Mouse (Mus musculus): ENCODE results near the gene Slc25a18.
A peak's percentile ranks its signal among the peaks of the same experiment; 100 is the strongest.

Slc25a18 gene

DNA sequence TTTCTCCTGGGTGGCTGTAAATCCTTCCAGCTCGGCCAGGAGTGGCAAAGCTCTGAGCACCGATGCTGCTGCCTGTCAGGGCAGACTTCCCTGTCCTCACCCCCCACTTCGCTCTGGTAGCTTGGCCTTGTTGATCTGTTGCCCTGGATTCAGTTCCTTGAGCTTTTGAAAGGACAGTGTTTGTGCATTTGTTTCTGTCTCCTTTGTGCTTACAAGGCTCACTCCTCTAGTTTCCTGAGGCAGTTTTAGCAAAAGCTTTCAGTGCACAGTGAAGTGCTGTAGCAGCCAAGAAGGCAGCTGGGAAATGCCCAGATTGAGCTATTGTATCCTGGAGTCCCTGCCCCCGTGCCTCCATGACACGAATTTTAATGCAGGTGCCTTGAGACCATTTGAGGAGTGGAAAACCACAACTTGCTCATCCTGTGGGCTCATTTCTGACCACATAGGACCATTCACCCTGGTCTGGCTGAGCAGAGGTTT is at the start of gene Slc25a18:
TSS of gene Slc25a18 (plus strand) at position 430 of the 480 bp plus-strand sequence.
- DNase-seq (ENCODE audit: low read depth) = no peak

DNA sequence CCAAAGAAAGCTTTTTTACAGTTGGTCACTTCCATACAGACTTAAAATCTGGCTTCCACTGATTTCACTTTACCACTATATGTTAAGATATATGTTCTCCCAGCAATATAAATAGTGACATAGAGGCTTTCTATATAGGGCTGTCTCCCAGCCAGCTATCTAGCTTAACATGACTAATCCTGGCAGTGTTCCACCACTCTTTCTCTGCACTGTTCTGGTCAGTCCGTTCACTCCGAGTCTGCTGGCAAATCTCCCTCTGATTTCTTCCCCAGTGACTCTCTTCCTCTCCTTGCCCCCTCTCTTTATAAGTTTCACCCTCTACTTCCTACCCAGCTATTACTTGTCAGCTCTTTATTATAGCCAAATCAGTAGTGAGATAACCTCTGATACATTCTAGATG is 47.4 kb upstream of the Slc25a18 start:
- no peak for DNase-seq (ENCODE audit: low read depth)

DNA sequence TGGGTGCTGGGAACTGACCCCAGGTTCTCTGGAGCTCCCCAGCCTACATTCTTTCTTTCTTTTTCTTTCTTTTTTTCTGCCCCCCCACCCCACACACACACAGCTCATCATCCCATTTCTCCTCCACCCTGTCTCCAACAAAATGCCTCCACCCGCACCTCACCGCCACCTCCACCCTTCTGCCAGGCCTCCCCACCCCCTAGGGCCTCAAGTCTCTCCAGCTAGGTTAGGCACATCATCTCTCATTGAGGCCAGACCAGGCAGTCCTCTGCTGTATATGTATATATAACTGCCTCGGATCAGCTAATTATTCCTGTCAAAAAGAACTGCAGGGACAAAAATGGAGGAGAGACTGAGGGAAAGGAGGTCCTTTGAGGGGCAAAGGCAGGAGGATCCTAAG is 37.4 kb upstream of the Slc25a18 start:
- DNase-seq (ENCODE audit: low read depth) = no peak

DNA sequence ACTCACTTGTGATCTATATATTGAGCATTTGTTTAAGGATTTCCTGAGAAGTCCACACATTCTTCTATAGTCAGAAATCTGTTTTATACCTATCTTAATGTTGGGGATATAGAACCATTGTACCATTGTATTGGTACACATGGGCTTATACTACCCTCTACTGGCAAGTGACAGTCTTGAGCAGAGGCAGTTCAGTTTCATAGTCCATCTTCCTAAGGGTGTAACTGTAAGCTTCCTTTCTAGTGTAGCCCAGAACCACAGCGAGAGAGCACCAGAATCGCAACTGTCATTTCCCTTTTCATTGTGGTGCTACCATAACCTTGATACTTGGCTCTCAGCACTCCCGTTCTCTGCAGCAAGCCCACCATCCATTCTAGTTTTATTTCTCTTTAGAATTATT is 36.8 kb upstream of the Slc25a18 start:
- peak; percentile 42 for DNase-seq (ENCODE audit: low read depth)

DNA sequence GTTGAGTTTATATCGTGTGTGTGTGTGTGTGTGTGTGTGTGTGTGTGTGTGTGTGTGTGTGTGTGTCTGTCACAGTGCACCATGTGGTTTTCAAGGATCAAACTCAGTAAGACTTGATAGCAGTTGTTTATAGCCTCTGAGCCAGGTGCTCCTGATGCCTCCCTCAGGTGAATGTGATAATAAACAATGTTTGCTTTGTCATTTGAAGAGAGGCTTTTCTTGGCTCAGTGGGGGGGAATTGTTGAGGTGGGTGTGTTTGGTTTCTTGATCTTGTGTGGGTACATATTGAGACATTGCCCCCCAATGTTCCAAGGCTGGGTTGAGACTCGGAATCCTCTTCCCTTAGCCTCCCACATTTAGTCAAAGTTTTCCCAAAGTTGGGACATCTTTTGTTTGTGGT is 30.2 kb upstream of the Slc25a18 start:
- no peak for DNase-seq (ENCODE audit: low read depth)

DNA sequence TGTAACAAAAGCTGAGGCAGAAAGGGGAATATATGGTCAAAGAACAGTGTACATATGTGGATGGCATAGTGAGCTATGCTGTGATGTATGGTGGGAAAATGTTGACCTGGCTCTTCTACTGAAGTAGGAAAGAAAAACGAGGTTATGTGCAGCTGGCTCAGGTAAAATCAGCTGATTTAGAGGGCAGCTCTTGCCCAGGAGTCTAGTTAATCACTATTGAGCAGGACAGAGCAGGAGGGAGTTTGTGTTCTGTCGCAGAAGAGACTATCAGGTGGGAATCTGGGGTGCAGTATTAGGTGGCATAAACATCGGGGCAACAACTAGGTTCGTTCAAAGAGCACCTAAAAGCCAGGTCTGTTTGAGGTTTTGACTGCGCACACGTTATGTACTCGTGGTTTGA is 29.1 kb upstream of the Slc25a18 start:
- no peak for DNase-seq (ENCODE audit: low read depth)

DNA sequence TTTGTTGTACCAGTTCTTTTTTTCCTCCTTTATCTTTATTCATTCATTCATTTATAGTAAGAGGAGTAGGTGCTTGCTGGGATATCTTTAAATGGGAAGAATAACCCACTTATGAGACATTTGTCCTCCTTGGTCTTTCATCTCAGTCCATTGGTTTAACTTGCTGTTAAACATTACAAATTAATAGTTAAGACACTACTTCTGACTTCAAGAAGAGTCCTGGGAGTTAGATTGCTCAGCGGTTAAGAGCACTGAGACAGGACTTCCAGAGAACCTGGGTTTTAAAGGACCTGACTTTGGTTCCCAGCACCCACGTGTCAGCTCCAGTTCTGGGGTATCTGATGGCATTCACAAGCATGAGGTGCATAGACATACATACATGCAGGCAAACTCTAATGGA is 27.0 kb upstream of the Slc25a18 start:
- DNase-seq (ENCODE audit: low read depth) = no peak

DNA sequence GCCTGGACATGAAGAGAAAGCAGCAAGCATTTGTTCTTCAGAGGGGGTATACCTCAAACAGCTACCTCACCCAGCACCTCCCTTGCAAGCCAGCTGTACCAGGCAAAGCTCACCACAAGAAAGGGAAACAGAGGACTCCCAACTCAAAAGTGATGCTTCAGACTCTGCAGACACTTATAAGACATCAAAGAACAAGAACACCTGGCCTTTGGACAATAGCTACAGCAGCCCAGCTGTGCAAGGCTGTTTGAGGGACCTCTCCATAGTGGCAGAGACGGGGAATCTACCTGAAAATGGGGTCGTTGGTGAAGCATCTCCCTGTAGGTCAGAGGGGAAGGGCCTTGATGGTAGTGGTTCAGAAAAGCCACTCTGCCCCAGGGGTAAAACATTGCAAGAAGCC is 12.2 kb upstream of the Slc25a18 start:
- DNase-seq (ENCODE audit: low read depth) = no peak

DNA sequence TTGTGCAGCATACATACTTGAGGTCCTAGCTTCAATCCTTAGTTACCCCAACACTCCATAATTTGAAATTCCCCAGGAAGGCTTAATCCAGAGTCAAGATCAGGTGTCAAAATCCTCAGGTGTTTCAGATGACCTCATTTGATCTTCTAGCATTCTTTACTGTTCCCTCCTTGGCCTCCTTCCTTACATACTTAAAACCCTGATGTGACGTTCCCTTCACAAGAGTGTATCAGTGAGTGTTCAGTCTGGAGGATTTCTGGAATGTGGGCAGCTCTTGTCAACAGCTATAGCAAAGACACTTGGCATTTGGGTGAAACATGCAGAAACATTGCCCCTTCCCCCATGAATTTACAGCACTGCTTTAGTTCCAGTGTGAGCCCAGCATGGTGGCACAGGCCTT is 3.4 kb upstream of the Slc25a18 start:
- DNase-seq (ENCODE audit: low read depth) = no peak

DNA sequence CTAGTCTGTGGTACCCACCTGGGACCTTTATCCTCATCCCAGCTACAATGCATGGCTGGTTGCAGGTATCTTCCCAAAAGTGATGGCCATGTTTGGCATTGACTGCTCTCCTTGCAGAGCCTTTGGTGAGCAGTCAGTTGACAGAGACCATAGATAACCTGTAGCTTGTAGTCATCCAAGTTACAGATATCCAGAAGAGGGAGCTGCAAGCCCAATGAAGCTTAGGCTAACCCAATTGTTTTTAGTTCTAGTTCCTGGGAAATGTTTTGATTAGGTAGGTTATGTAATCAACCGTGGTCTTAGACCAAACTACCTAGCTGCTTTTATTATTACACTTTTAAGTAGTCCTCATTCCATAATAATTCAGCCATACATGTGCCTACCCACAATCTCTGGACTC is 2.0 kb upstream of the Slc25a18 start:
- no peak for DNase-seq (ENCODE audit: low read depth)

DNA sequence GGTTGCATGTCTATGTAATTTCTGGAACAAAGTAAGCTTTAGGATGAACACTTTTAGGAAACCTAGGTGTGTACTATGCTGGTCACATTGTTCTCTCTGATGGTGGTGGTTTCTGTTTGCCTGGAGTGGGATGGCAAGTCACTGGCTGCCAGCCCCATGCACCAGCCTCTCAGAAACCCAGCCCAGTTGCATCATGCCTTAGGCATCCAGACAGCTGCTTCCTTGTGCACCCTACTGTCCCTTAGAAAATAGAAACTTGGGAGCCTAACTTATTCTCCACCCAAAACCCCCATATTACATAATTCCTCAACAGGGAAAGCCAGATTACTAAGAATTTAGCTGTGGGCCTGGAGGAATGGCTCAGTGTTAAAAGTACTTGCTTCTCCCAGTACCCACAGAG is 1.4 kb upstream of the Slc25a18 start:
- DNase-seq (ENCODE audit: low read depth) = no peak

DNA sequence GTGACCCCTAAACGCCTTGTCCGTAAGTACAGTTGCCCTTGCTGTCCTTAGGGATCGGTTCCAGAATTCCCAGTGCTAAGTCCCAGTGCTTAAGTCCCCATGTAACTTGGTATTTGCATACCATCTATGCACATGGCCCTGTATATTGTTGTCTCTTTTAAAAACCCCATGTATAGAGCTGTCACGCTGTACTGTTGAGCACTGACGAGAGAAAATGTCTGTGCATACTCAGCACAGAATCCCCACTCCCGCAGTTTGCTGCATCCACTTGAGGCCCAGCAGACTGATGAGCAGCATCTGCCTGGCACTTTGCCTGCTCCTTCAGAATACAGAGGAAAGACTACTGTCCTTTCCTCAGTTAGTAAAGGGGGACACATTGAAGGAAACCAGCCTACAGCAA is 385 bp downstream of the Slc25a18 start:
- no peak for DNase-seq (ENCODE audit: low read depth)

DNA sequence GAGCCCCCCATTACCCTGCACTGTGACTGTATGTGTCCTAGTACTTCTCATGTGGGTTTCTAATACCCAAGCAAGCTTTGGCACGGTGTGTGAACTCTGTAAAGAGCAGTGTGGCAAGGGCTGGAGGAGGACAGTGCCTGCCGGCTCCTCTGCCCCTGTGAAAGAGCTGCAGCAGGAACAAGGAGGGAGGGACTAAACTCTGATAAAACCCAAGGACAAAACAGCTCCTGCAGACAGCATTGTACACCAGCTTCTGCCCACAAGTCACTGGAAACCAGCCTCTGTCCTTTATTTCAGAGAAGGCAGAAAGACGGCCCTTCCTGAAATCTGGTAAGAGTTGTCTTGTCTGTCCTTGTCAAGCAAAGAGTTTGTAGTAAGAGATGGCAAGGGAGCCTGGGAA is 2.9 kb downstream of the Slc25a18 start:
- no peak for DNase-seq (ENCODE audit: low read depth)

DNA sequence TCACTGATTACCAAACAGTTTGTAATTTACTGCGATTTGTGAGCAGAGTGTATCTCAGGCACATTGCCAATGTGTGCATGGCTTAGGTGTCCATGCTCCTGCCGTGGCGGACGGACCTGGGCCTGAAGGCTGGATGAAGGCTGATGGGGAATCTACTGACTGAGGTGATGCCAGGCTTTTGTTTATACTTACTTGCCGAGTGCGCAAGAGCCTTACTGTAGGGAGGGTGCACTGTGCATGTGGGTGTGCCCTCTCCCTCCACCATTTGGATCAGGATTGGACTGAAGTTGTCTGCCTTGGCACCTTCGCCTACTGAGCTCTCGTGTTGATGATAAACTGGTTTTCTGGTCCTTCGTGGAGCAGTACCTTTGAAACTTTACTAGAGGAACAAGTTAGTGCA is 4.2 kb downstream of the Slc25a18 start:
- DNase-seq (ENCODE audit: low read depth) = no peak

DNA sequence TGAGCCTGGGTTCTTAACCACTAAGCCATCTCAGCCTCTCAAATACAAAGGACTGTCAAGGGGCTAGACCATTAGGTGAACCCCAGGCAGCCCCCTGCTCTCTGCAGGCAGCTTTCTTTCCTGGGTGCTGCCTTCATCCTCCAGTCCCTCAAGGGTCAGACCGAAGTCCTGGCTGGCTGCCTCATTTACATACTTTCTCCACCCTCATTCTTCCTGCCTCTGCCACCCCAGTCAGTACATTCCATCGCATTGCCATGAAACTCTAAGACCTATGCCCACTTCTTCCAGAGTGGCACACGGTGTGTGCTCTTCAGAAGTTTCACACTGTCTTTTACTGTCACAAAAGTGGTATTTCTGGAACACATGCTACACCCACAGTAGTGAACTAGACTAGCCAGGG is 4.8 kb downstream of the Slc25a18 start:
- no peak for DNase-seq (ENCODE audit: low read depth)

DNA sequence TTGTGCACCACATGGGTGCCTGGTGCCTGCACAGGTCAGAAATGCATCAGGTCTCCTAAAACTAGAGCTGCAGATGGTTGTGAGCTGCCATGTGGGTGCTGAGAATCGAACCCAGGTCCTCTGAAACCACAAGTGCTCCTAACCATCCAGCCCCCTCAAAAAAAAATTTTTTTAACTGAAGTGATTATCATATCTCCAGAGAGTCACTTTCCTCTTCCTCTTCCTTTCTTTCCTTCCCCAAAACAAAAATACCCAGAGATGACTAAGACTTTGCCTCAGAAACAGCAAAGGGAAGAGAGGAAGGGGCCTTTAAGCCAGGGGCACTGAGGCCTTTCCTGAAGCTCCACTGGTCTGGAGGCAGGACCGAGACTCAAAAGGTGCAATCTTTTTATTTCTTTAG is 9.6 kb downstream of the Slc25a18 start:
- DNase-seq (ENCODE audit: low read depth) = no peak

DNA sequence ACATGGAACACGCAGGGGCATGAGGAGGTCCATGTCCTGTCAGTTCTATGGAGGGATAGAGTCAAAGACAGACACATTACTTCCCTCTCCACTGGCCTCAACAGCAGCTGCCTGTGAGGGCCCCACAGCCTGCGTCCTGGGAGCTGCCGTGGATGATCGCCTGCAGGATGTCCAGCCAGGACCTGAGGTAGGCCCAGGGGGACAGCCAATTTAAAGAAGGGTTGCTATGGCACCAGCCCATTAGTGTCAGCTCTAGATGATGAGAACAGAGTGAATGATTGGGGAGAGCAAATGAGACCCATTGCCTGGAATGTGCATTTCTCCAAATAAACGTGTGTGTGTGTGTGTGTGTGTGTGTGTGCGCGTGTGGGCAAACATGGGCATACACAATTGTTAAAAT is 11.0 kb downstream of the Slc25a18 start:
- no peak for DNase-seq (ENCODE audit: low read depth)

DNA sequence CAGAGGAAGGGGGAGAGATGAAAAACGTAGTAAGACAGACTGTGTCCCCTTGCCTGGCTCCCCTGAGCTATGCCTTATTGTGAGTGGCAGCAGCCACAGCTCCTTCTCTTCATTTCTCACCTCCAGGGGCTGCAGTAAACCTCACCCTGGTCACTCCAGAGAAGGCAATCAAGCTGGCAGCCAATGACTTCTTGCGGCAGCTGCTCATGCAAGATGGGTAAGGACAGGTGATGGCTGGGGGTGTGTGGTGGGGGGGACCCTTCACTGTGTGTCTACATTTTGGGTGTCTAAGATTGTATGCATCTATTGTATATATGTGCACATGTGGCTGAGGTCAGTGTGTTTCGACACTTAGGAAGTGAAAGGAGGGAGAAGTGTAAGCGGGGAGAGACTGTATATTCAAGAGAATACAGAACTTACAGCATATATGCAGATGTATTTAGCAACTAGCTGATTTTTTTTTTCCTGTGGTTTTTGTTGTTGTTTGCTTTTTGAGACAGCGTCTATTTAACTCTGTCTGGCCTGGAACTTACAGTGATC is 14.8 kb downstream of the Slc25a18 start:
- DNase-seq (ENCODE audit: low read depth) = no peak

DNA sequence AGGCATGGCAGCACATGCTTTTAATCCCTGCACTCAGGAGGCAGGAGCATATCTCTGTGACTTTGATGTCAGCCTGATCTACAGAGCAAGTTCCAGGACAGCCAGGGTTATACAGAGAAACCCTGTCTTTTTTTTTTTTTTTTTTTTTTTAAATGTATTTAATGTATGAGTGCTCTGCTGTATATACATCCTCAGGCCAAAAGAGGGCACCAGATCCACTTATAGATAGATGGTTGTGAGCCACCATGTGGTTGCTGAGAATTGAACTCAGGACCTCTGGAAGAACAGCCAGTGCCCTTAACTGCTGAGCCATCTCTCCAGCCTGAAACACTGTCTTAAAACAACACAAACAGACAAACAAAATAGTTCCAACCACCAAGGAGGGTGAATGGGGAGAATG is 15.5 kb downstream of the Slc25a18 start:
- DNase-seq (ENCODE audit: low read depth) = peak; percentile 44

DNA sequence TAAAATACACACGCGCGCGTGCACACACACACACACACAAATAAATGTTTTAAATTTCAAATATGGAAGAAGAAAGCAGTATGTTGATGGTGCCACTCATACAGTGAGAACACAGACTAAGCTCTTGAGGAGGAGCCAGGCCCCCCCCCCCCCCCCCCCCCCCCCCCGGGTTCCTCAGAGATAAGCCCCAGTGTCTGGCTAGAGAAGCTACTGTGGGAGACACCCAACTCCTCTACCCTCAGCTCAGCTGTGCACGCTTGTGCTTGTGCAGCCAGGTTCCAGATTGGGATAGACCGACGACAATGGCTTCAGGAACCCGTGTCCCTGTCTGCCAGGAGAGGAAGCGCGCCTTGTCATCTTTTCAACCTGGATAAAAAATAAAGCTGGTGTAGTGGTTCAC is 16.8 kb downstream of the Slc25a18 start:
- DNase-seq (ENCODE audit: low read depth) = peak; percentile 23

DNA sequence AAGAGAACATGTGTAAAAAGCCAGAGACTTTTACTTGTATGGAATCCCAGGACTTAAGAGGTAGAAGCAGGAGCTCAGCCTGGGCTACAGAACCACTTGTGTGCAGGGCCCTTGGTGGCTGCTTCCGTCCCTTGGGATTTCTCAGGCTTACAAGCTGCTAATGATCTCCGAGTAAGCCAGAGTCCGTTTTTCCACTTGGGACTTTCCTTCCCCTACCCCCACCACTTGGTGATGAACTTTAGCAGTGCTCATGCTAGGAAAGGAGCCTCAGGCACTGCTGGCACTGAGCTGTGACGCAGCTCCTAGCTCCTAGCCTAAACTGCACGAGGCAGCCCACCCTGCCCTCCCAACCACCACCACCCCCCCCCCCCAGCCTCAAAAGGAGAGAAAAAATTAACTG is 17.3 kb downstream of the Slc25a18 start:
- DNase-seq (ENCODE audit: low read depth) = no peak

DNA sequence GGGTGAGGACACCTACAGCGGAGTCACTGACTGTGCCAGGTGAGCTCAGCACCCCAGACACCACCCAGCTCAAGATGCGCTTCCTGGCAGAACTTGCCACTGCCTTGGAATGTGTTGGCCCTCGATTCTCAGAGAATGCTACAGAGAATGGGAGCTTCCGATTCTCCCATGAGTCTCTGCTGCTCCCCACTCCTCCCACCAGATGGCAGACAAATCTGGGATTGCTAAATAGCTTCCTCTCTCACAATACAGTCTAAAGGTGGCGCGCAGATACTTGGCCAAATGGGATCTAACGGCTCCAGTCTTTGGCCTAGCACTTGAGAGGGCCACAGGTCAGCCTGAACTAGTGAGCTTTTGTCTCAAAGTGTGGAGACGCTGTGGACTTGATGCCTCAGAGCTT is 19.6 kb downstream of the Slc25a18 start:
- DNase-seq (ENCODE audit: low read depth) = no peak

DNA sequence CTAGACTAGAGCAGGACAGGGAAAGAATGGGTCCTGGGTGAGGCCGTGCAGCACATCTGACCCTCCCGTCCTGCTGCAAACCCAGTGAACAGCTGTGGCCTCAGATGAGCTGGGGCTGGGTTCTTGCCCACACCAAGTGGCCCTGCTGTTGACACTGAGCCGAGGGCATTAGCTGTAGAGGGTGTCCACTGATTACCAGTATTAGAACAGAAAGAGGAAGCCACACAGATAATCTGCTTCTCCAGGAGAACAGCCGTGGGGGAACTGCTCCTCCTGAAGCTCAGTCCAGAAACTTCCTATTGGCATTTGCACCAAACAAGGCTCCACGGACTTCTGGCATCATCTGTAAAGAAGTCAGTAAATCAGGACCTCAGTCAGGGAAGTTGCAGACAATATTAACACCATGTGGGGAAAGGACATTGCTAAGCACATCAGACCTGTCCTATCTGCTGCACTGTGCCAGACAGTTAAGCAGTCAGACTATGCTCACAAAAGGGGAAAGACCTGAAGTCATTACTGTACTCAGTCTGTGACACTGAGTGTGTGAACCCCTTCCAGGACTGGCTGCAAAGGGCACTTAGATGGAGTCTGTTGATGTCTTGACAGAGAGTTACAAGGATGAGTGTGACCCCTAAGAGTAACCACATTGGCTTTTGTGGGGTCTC is 22.2 kb downstream of the Slc25a18 start:
- no peak for DNase-seq (ENCODE audit: low read depth)

DNA sequence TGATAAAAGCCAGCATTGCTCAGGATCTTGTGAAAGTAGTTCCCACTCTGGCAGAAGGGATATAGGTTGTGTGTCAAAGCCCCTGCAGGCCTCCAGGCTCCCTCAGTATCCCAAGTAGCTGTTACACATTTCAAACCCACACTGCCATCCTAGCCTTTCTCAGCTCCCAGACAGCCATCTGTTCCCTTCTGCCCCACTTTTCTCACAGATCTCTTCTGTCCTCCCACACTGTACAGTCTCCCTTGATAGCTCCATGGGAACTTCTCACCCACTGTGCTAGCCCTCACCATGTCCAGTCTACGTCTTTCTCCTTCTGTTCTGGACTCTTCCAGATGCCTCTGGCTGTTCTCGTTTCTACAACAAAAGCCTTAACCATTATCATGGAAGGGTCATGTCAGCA is 22.7 kb downstream of the Slc25a18 start:
- DNase-seq (ENCODE audit: low read depth) = no peak

Data from c-Kit-positive CD71-positive TER-119-negative erythroid progenitor cells, embryonic 14.5 days (primary cell).